Mouse (Mus musculus) embryo, embryonic 10 days (tissue): ENCODE data around the gene Olfr129.

ENCODE experiments used
- DNase-seq: peaks from one replicate; pipeline ENCODE4 v3.0.0-alpha.2; 2015; ENCODE audit warnings: low spot score

The Olfr129 gene

GRCm38 (mm10) chr17:38059979-38060378, at the start of gene Olfr129:
Gene Olfr129 (minus strand): TSS chr17:38060079.
- DNase-seq = no peak

- DNase-seq = no peak
These were observed 28.7 kb upstream of the Olfr129 start, which contains the start of gene Olfr131 for GRCm38 (mm10) chr17:38088593-38088992. Gene Olfr131 (minus strand): TSS chr17:38088693.

- no peak for DNase-seq
These were observed 22.5 kb upstream of the Olfr129 start for GRCm38 (mm10) chr17:38082364-38082763.

GRCm38 (mm10) chr17:38063621-38064020, 3.7 kb upstream of the Olfr129 start, which contains the start of gene Olfr130:
Gene Olfr130 (plus strand): TSS chr17:38063921.
- DNase-seq = no peak

GRCm38 (mm10) chr17:38026297-38026696, 33.6 kb downstream of the Olfr129 start:
- peak; percentile 24 for DNase-seq

GRCm38 (mm10) chr17:38016341-38016740, 43.5 kb downstream of the Olfr129 start:
- DNase-seq = no peak

- no peak for DNase-seq
These were observed 54.9 kb downstream of the Olfr129 start for GRCm38 (mm10) chr17:38004996-38005395.
